In the genomic region with DNA sequence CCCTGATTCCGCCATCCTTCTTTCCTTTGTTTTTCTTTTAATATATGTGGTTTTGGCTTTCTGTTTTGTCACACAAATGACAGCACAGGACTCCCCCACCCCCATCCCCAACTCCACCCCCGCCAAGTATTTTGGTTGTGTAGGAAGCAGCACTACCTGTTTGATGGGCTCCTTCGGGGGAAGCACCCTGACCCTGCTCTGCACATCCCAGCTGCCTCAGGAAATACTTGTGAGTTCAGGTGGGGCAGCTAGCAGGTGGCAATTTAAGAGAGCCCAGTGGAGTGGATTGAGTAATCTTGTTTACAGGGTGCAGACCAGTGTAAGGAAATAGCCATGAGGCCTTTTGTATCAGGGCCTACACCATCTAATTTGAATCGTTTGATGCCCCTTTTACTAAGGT, we compare ENCODE assay signal across 20 mouse cellular contexts.
"Had no signal": no experiment of that assay in that cellular context is flagged by ENCODE, and none has a peak within 500 bp of the region (broad histone marks: within the 10 kb centered on the region; RNA-seq: fewer than 3 reads in every experiment).

No protein-coding gene starts in this region.

- H3K9me3 ChIP-seq: limb, embryonic 10.5 days; limb, embryonic 13.5 days; liver, embryonic 12.5 days; liver, embryonic 15.5 days; midbrain, embryonic 12.5 days; midbrain, embryonic 15.5 days; neural tube, embryonic 12.5 days; neural tube, embryonic 15.5 days; stomach, embryonic 15.5 days had no signal

- H3K9ac ChIP-seq: limb, embryonic 13.5 days; liver, embryonic 12.5 days; liver, embryonic 15.5 days; midbrain, embryonic 12.5 days; midbrain, embryonic 15.5 days; neural tube, embryonic 12.5 days; neural tube, embryonic 15.5 days; stomach, embryonic 15.5 days had no signal

- H3K27ac ChIP-seq: kidney, postnatal 0 days; layer of hippocampus, adult 2 months; limb, embryonic 10.5 days; limb, embryonic 13.5 days; liver, embryonic 12.5 days; liver, embryonic 15.5 days; midbrain, embryonic 12.5 days; midbrain, embryonic 15.5 days; neural tube, embryonic 12.5 days; neural tube, embryonic 15.5 days; stomach, embryonic 15.5 days had no signal

- H3K27me3 ChIP-seq: limb, embryonic 13.5 days; liver, embryonic 12.5 days; liver, embryonic 15.5 days; midbrain, embryonic 15.5 days; neural tube, embryonic 12.5 days; neural tube, embryonic 15.5 days; stomach, embryonic 15.5 days had no signal

- H3K36me3 ChIP-seq: limb, embryonic 10.5 days; limb, embryonic 13.5 days; liver, embryonic 12.5 days; liver, embryonic 15.5 days; midbrain, embryonic 12.5 days; midbrain, embryonic 15.5 days; neural tube, embryonic 12.5 days; neural tube, embryonic 15.5 days; stomach, embryonic 15.5 days had no signal

- H3K4me3 ChIP-seq: layer of hippocampus, adult 2 months; limb, embryonic 10.5 days; limb, embryonic 13.5 days; liver, embryonic 12.5 days; liver, embryonic 15.5 days; midbrain, embryonic 12.5 days; midbrain, embryonic 15.5 days; neural tube, embryonic 12.5 days; neural tube, embryonic 15.5 days; stomach, embryonic 15.5 days had no signal

- ATAC-seq: liver, embryonic 12.5 days; midbrain, embryonic 15.5 days had no signal

- H3K4me1 ChIP-seq: limb, embryonic 13.5 days; midbrain, embryonic 12.5 days; midbrain, embryonic 15.5 days; neural tube, embryonic 12.5 days; neural tube, embryonic 15.5 days; stomach, embryonic 15.5 days had no signal

- H3K4me2 ChIP-seq: limb, embryonic 13.5 days; liver, embryonic 12.5 days; liver, embryonic 15.5 days; midbrain, embryonic 12.5 days; midbrain, embryonic 15.5 days; neural tube, embryonic 12.5 days; neural tube, embryonic 15.5 days; stomach, embryonic 15.5 days had no signal

- DNase-seq: kidney, postnatal 25 days; layer of hippocampus, adult 9-11 months; liver; lung, adult 18-20 months; lung, postnatal 4 days; retina, postnatal 1 day; right cerebral cortex, postnatal 25 days; spleen, adult 18-20 months; thymus, postnatal 25 days had no signal
